Mouse (Mus musculus): ENCODE data around the gene Hspb8. TPM values are rescaled to one million over a fixed set of nuclear protein-coding genes. Genes with fewer than 3 reads are reported as not detected.
A peak's percentile ranks its signal among the peaks of the same experiment; 100 is the strongest.

Hspb8 gene
- polyA plus RNA-seq, 1 experiment from 2014 or later: 11.8 TPM

DNA sequence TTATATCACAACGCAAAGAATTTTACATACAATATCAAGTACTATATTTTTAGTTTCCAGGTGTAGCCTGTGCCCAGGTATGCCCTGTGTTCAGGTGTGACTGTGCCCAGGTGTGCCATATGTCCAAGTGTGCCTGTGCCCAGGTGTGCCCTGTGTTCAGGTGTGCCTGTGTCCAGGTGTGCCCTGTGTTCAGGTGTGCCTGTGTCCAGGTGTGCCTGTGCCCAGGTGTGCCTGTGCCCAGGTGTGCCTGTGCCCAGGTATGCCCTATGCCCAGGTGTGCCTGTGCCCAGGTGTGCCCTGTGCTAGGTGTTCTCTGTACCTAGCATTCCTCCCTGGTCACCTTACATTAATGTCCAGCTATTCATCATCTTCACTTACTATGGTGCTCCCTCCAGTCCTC is 16.7 kb downstream of the Hspb8 start:
- Histone ChIP-seq H3K9me3 (ENCODE audit: control insufficient read depth, low read length) (no peaks in the 10 kb centered on the region), H3K36me3 (ENCODE audit: control insufficient read depth, insufficient read depth, low read length) (no peaks in the 10 kb centered on the region), H3K27ac (ENCODE audit: low read length) (no peak overlapping the region), H3K4me1 (ENCODE audit: control insufficient read depth, insufficient read depth, low read length) (peaks cover 22% of the 10 kb centered on the region), H3K4me2 (ENCODE audit: low read depth, low read length) (no peak overlapping the region), H3K9ac (ENCODE audit: low read depth, low read length) (no peak overlapping the region), H3K4me3 (ENCODE audit: low read length) (no peak overlapping the region), H3K27me3 (replicated peaks; ENCODE audit: control insufficient read depth, insufficient read depth, low read length) (no peaks in the 10 kb centered on the region)
- ATAC-seq: no peak
- 98% methylated on average over 1 of the region's 1 CpGs for WGBS

DNA sequence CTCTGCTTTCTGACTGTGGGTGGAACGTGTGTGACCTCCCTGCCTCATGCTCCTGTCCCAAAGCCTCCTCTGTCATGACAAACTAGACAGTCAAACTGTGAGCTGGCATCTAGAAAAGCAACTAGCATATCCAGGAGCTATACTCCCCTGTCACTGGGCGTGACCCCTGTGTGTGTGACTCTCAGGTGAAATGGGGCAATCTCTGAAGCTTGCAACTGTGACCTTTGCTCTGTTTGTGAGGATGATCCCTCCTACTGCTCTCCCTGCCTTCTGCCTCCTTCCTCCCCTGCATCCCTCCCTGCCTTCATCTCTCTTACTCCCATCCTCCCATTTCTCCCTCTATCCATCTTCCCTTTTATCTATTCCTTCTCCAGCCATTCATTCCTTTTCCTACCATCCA is 18.6 kb downstream of the Hspb8 start:
- Histone ChIP-seq H3K4me1 (ENCODE audit: control insufficient read depth, insufficient read depth, low read length) (peaks cover 15% of the 10 kb centered on the region), H3K27ac (ENCODE audit: low read length) (no peak overlapping the region), H3K9ac (ENCODE audit: low read depth, low read length) (no peak overlapping the region), H3K4me2 (ENCODE audit: low read depth, low read length) (no peak overlapping the region), H3K4me3 (ENCODE audit: low read length) (no peak overlapping the region), H3K27me3 (replicated peaks; ENCODE audit: control insufficient read depth, insufficient read depth, low read length) (no peaks in the 10 kb centered on the region), H3K36me3 (ENCODE audit: control insufficient read depth, insufficient read depth, low read length) (no peaks in the 10 kb centered on the region), H3K9me3 (ENCODE audit: control insufficient read depth, low read length) (no peaks in the 10 kb centered on the region)
- ATAC-seq: no peak
- 83% methylated on average over 2 of the region's 2 CpGs for WGBS

DNA sequence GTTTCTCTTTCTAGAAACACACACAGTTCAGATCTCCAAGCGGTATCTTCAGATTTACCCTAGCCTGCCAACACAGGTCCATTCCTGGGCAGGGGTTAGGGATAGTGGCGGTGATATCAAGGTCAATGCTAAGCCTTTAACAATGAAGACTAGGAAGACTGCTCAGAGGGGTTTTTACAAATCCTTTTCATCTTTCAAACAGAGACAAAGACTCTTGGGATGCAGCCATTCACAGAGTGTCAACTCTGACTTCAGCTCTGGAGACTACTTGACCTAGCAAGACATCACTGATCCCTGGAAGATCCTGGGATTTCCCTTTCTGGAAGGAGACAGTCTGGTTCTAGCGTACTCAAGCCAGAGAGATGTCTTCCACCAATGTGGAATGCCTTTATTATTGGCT is 21.9 kb downstream of the Hspb8 start:
- H3K27ac ChIP-seq (ENCODE audit: low read length): no peak overlapping the region
- no peaks in the 10 kb centered on the region for H3K36me3 ChIP-seq (ENCODE audit: control insufficient read depth, insufficient read depth, low read length)
- H3K4me1 ChIP-seq (ENCODE audit: control insufficient read depth, insufficient read depth, low read length): no peaks in the 10 kb centered on the region
- H3K4me3 ChIP-seq (ENCODE audit: low read length): no peak overlapping the region
- no peak for ATAC-seq
- H3K9me3 ChIP-seq (ENCODE audit: control insufficient read depth, low read length): no peaks in the 10 kb centered on the region
- H3K9ac ChIP-seq (ENCODE audit: low read depth, low read length): no peak overlapping the region
- H3K4me2 ChIP-seq (ENCODE audit: low read depth, low read length): no peak overlapping the region
- WGBS: 80% methylated on average over 3 of the region's 3 CpGs
- no peaks in the 10 kb centered on the region for H3K27me3 ChIP-seq (replicated peaks; ENCODE audit: control insufficient read depth, insufficient read depth, low read length)

- 64% methylated on average over 8 of the region's 8 CpGs for WGBS
- Histone ChIP-seq H3K9me3 (ENCODE audit: control insufficient read depth, low read length) (no peaks in the 10 kb centered on the region), H3K4me3 (ENCODE audit: low read length) (no peak overlapping the region), H3K27me3 (replicated peaks; ENCODE audit: control insufficient read depth, insufficient read depth, low read length) (no peaks in the 10 kb centered on the region), H3K9ac (ENCODE audit: low read depth, low read length) (no peak overlapping the region), H3K36me3 (ENCODE audit: control insufficient read depth, insufficient read depth, low read length) (no peaks in the 10 kb centered on the region), H3K27ac (ENCODE audit: low read length) (no peak overlapping the region), H3K4me1 (ENCODE audit: control insufficient read depth, insufficient read depth, low read length) (no peaks in the 10 kb centered on the region), H3K4me2 (ENCODE audit: low read depth, low read length) (no peak overlapping the region)
- no peak for ATAC-seq
Measured at GRCm38 (mm10) chr5:116400042-116400730, 22.5 kb downstream of the Hspb8 start.

DNA sequence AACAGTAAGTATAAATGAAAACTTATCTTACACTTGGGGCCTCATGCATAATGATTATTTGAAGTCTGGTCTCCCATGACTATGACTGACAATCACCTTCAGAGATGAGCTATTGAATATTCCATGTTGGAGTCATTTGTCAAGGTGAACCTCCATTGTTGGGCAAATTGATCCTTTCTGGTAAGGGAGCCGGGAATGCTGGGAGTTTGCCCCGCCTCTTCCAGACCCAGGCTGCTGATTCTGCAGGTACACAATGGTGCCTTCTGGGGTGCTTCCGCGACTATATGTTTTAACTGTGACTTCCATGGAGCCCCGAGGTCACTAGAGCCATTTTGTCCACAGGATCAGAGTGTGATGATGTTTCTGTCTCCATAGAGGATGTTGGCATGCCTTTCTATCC is 26.6 kb downstream of the Hspb8 start:
- no peaks in the 10 kb centered on the region for H3K36me3 ChIP-seq (ENCODE audit: control insufficient read depth, insufficient read depth, low read length)
- no peak overlapping the region for H3K4me3 ChIP-seq (ENCODE audit: low read length)
- H3K27ac ChIP-seq (ENCODE audit: low read length): no peak overlapping the region
- H3K9ac ChIP-seq (ENCODE audit: low read depth, low read length): no peak overlapping the region
- H3K4me2 ChIP-seq (ENCODE audit: low read depth, low read length): no peak overlapping the region
- 85% methylated on average over 5 of the region's 5 CpGs for WGBS
- H3K9me3 ChIP-seq (ENCODE audit: control insufficient read depth, low read length): no peaks in the 10 kb centered on the region
- H3K27me3 ChIP-seq (replicated peaks; ENCODE audit: control insufficient read depth, insufficient read depth, low read length): no peaks in the 10 kb centered on the region
- ATAC-seq: no peak
- H3K4me1 ChIP-seq (ENCODE audit: control insufficient read depth, insufficient read depth, low read length): no peaks in the 10 kb centered on the region

DNA sequence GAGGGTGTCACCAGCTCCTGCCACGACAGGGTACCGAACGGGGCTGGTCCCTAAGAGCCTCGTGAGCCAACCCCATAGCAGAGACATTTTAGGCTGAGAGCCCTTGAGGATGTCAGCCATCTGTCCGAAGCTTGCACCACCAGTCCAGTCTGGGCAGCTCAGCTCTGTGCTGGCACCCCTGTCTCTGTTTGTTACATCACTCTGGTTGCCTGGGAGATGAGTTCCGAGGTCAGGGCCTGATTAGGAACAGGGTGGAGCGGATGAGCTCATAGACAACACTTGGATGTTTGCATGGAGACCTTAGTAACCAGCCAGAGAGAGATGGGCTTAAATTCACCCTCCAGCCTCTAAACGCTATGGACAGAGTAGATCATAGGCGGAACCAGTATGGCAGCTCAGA is 30.1 kb downstream of the Hspb8 start:
- Histone ChIP-seq H3K27ac (ENCODE audit: low read length) (no peak overlapping the region), H3K9ac (ENCODE audit: low read depth, low read length) (no peak overlapping the region), H3K27me3 (replicated peaks; ENCODE audit: control insufficient read depth, insufficient read depth, low read length) (no peaks in the 10 kb centered on the region), H3K4me3 (ENCODE audit: low read length) (no peak overlapping the region), H3K4me2 (ENCODE audit: low read depth, low read length) (no peak overlapping the region), H3K9me3 (ENCODE audit: control insufficient read depth, low read length) (no peaks in the 10 kb centered on the region), H3K36me3 (ENCODE audit: control insufficient read depth, insufficient read depth, low read length) (no peaks in the 10 kb centered on the region), H3K4me1 (ENCODE audit: control insufficient read depth, insufficient read depth, low read length) (no peaks in the 10 kb centered on the region)
- 76% methylated on average over 9 of the region's 9 CpGs for WGBS
- no peak for ATAC-seq

DNA sequence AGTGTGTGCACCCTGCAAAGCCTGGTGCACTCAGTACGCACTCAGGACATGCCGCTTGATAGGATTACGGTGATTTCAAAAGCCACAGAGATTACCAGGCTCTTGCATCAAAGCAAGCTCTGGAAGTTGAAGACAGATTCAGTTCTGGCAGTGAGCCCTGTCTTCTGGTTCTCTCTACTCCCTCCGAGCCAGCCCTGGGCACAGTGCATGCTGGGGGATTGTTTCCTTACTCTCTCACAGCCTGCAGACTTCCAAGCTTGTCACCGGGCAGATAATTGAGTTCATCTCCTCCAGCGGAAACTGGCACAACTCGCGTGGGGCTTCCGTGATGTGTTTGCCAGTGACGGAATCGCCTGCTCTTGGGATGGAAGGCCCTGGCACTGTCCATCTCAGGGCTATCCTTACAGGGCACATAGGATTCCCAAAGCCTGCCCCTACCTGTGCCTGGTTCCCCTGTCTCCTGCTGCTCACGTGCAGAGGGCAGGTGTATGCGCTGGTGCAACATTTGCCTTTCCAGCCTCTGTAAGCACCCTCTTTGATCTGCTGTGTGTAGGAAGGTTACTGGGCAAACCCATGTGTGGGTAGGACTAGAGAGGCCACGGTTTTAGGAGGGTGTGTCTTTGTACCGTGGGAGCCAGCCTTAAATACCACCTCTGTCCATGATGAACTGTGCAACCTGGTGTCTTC is 32.7 kb downstream of the Hspb8 start:
- Histone ChIP-seq H3K4me3 (ENCODE audit: low read length) (no peak overlapping the region), H3K27me3 (replicated peaks; ENCODE audit: control insufficient read depth, insufficient read depth, low read length) (no peaks in the 10 kb centered on the region), H3K9ac (ENCODE audit: low read depth, low read length) (no peak overlapping the region), H3K27ac (ENCODE audit: low read length) (no peak overlapping the region), H3K9me3 (ENCODE audit: control insufficient read depth, low read length) (no peaks in the 10 kb centered on the region), H3K4me1 (ENCODE audit: control insufficient read depth, insufficient read depth, low read length) (no peaks in the 10 kb centered on the region), H3K36me3 (ENCODE audit: control insufficient read depth, insufficient read depth, low read length) (no peaks in the 10 kb centered on the region), H3K4me2 (ENCODE audit: low read depth, low read length) (no peak overlapping the region)
- ATAC-seq: peak; percentile 48
- WGBS: 63% methylated on average over 15 of the region's 15 CpGs

GRCm38 (mm10) chr5:116389321-116389720 is 33.3 kb downstream of the Hspb8 start:
- H3K4me3 ChIP-seq (ENCODE audit: low read length): no peak overlapping the region
- no peak for ATAC-seq
- WGBS: 87% methylated on average over 4 of the region's 4 CpGs
- H3K27me3 ChIP-seq (replicated peaks; ENCODE audit: control insufficient read depth, insufficient read depth, low read length): no peaks in the 10 kb centered on the region
- H3K9ac ChIP-seq (ENCODE audit: low read depth, low read length): no peak overlapping the region
- H3K4me2 ChIP-seq (ENCODE audit: low read depth, low read length): no peak overlapping the region
- no peaks in the 10 kb centered on the region for H3K36me3 ChIP-seq (ENCODE audit: control insufficient read depth, insufficient read depth, low read length)
- no peak overlapping the region for H3K27ac ChIP-seq (ENCODE audit: low read length)
- H3K4me1 ChIP-seq (ENCODE audit: control insufficient read depth, insufficient read depth, low read length): no peaks in the 10 kb centered on the region
- H3K9me3 ChIP-seq (ENCODE audit: control insufficient read depth, low read length): no peaks in the 10 kb centered on the region

- Histone ChIP-seq H3K9ac (ENCODE audit: low read depth, low read length) (no peak overlapping the region), H3K9me3 (ENCODE audit: control insufficient read depth, low read length) (no peaks in the 10 kb centered on the region), H3K4me1 (ENCODE audit: control insufficient read depth, insufficient read depth, low read length) (no peaks in the 10 kb centered on the region), H3K27me3 (replicated peaks; ENCODE audit: control insufficient read depth, insufficient read depth, low read length) (no peaks in the 10 kb centered on the region), H3K27ac (ENCODE audit: low read length) (no peak overlapping the region), H3K36me3 (ENCODE audit: control insufficient read depth, insufficient read depth, low read length) (no peaks in the 10 kb centered on the region), H3K4me3 (ENCODE audit: low read length) (no peak overlapping the region), H3K4me2 (ENCODE audit: low read depth, low read length) (no peak overlapping the region)
- WGBS: 69% methylated on average over 9 of the region's 9 CpGs
- ATAC-seq: no peak
Measured at GRCm38 (mm10) chr5:116387302-116387935, 35.2 kb downstream of the Hspb8 start.
